Mouse (Mus musculus): Measurements from ENCODE around the gene Gm17324. TPM values are rescaled to one million over a fixed set of nuclear protein-coding genes. Genes with fewer than 3 reads are reported as not detected.

Gene Gm17324
- polyA plus RNA-seq, 1 experiment: not detected

- H3K27me3 ChIP-seq (ENCODE audit: control insufficient read depth, insufficient read depth, insufficient read length): no peaks in the 10 kb centered on the region
- no peaks in the 10 kb centered on the region for H3K36me3 ChIP-seq (ENCODE audit: control insufficient read depth, insufficient read depth)
- TF ChIP-seq CEBPB (IDR thresholded peaks at IDR 0.05; ENCODE audit: low read depth) (no peak), MYOD1 (IDR thresholded peaks at IDR 0.05; ENCODE audit: control insufficient read depth, insufficient read length, low read depth) (no peak), MYOG (IDR thresholded peaks at IDR 0.05; ENCODE audit: control insufficient read depth, extremely low read depth, insufficient read length) (no peak), USF1 (IDR thresholded peaks at IDR 0.05; ENCODE audit: low read depth) (no peak), CTCF (IDR thresholded peaks at IDR 0.05; ENCODE audit: control insufficient read depth, insufficient read depth, insufficient read length) (no peak), FOSL1 (IDR thresholded peaks at IDR 0.05; ENCODE audit: insufficient read depth, low read length, poor library complexity, severe bottlenecking) (no peak), MAX (IDR thresholded peaks at IDR 0.05) (no peak)
- H3K4me3 ChIP-seq (ENCODE audit: insufficient read depth, poor library complexity, severe bottlenecking): no peak overlapping the region
- no peaks in the 10 kb centered on the region for H3K79me3 ChIP-seq (ENCODE audit: low read depth)
- no peaks in the 10 kb centered on the region for H3K79me2 ChIP-seq (ENCODE audit: control insufficient read depth, insufficient read depth)
- no peak overlapping the region for H3ac ChIP-seq (ENCODE audit: control insufficient read depth, insufficient read length, low read depth)
Observed at GRCm38 (mm10) chr9:78400570-78400969, 48.0 kb downstream of the Gm17324 start.

Small RNA genes lying within 50 kb of the gene (microRNA-seq; reads per million reads assigned to microRNA genes)
- not detected for gene Gm26377 (ENCODE audit: borderline microRNAs expressed)

Other genes with a start within 250 kb of the Gm17324 start
- gene Gsta1, start 218.1 kb downstream of the Gm17324 start, polyA plus RNA-seq (2012; fragmentation: generic; extraction: Trizol): 5.2 TPM
- gene Gm3776, start 191.7 kb downstream of the Gm17324 start, polyA plus RNA-seq (2012; fragmentation: generic; extraction: Trizol): 0.76 TPM
- gene Gm10639, start 158.9 kb downstream of the Gm17324 start, polyA plus RNA-seq (2012; fragmentation: generic; extraction: Trizol): 0.33 TPM
- not detected for gene Omt2a, start 134.0 kb downstream of the Gm17324 start, polyA plus RNA-seq (2012; fragmentation: generic; extraction: Trizol)
- gene Omt2b, start 121.2 kb downstream of the Gm17324 start, polyA plus RNA-seq (2012; fragmentation: generic; extraction: Trizol): not detected
- 0.09 TPM for gene Gsta2, start 93.0 kb downstream of the Gm17324 start, polyA plus RNA-seq (2012; fragmentation: generic; extraction: Trizol)
- gene Dppa5a, start 80.6 kb downstream of the Gm17324 start, polyA plus RNA-seq (2012; fragmentation: generic; extraction: Trizol): 0.34 TPM
- 0.02 TPM for gene Ooep, start 70.1 kb downstream of the Gm17324 start, polyA plus RNA-seq (2012; fragmentation: generic; extraction: Trizol)
- not detected for gene Ddx43, start 53.0 kb downstream of the Gm17324 start, polyA plus RNA-seq (2012; fragmentation: generic; extraction: Trizol)
- 1.8 TPM for gene Cgas, start 5.5 kb downstream of the Gm17324 start, polyA plus RNA-seq (2012; fragmentation: generic; extraction: Trizol)
- gene Mto1, start 578 bp downstream of the Gm17324 start, polyA plus RNA-seq (2012; fragmentation: generic; extraction: Trizol): 11.2 TPM
- gene Eef1a1, start 40.4 kb upstream of the Gm17324 start, polyA plus RNA-seq (2012; fragmentation: generic; extraction: Trizol): 7,691 TPM
- gene Slc17a5, start 139.3 kb upstream of the Gm17324 start, polyA plus RNA-seq (2012; fragmentation: generic; extraction: Trizol): 3.7 TPM
- gene Cd109, start 166.8 kb upstream of the Gm17324 start, polyA plus RNA-seq (2012; fragmentation: generic; extraction: Trizol): 5.9 TPM